ENCODE assay signal across 22 mouse cellular contexts in the genomic region with DNA sequence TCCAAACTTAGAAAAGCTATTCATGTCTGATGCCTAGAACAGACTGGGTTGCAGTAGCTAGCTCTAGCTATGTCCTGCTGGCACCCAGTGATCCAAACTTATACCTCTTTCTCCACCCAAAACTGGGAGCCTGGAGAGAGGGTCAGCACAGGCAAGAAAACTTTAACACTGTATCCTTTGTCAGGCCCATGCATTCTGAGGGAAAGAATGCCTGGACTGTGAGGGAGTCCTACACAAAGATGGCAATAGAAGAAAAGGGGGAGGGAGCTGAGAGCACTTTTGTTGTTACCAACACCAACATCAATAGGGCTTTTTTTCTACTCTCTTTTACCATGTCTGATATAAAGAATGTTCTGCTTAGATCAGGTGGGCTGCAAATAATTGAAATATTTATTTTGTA. TPM values are rescaled to one million over a fixed set of nuclear protein-coding genes. Genes with fewer than 3 reads are reported as not detected.
A peak's percentile ranks its signal among the peaks of the same experiment; 100 is the strongest.
DNase-seq lines count a peak whose midpoint lies in the region; ATAC-seq and TF ChIP-seq lines count a peak whose summit lies in the region.
"Had no signal": no experiment of that assay in that cellular context is flagged by ENCODE, and none has a peak within 500 bp of the region (broad histone marks: within the 10 kb centered on the region; RNA-seq: fewer than 3 reads in every experiment).

No protein-coding gene starts in this region.

- no peak overlapping the region for H3K4me3 ChIP-seq in forebrain, embryonic 11.5 days (ENCODE audit: low read depth, low read length)
- no peak overlapping the region for H3K4me3 ChIP-seq in forebrain, embryonic 14.5 days (ENCODE audit: low read depth, low read length)
- no peak overlapping the region for H3K4me3 ChIP-seq in layer of hippocampus, adult 2 months
- H3K4me3 ChIP-seq in midbrain, embryonic 13.5 days (replicated peaks) = no peak overlapping the region
- H3K4me3 ChIP-seq: embryonic facial prominence, embryonic 10.5 days; heart, embryonic 13.5 days; hindbrain, embryonic 12.5 days had no signal

- no peak overlapping the region for H3K27ac ChIP-seq in forebrain, embryonic 11.5 days (ENCODE audit: low read depth, low read length)
- no peak overlapping the region for H3K27ac ChIP-seq in forebrain, embryonic 14.5 days (ENCODE audit: low read depth, low read length)
- H3K27ac ChIP-seq in layer of hippocampus, adult 2 months = peak overlapping the region; percentile 72
- no peak overlapping the region for H3K27ac ChIP-seq in midbrain, embryonic 13.5 days
- H3K27ac ChIP-seq: embryonic facial prominence, embryonic 10.5 days; heart, embryonic 13.5 days; hindbrain, embryonic 12.5 days; hindbrain, postnatal 0 days had no signal

- H3K9me3 ChIP-seq in forebrain, embryonic 11.5 days (ENCODE audit: control insufficient read depth, low read length) = no peaks in the 10 kb centered on the region
- H3K9me3 ChIP-seq in forebrain, embryonic 14.5 days (replicated peaks; ENCODE audit: control insufficient read depth, low read length) = no peaks in the 10 kb centered on the region
- H3K9me3 ChIP-seq in midbrain, embryonic 13.5 days = no peaks in the 10 kb centered on the region
- H3K9me3 ChIP-seq: embryonic facial prominence, embryonic 10.5 days; heart, embryonic 13.5 days; hindbrain, embryonic 12.5 days had no signal

- H3K4me1 ChIP-seq in forebrain, embryonic 11.5 days (replicated peaks; ENCODE audit: control insufficient read depth, insufficient read depth, low read length) = peaks cover 2% of the 10 kb centered on the region; the same call in 1 of the 2 replicates
- no peaks in the 10 kb centered on the region for H3K4me1 ChIP-seq in forebrain, embryonic 14.5 days (ENCODE audit: control insufficient read depth, insufficient read depth, low read length)
- no peaks in the 10 kb centered on the region for H3K4me1 ChIP-seq in midbrain, embryonic 13.5 days (replicated peaks)
- H3K4me1 ChIP-seq: embryonic facial prominence, embryonic 10.5 days; heart, embryonic 13.5 days; hindbrain, embryonic 12.5 days had no signal

- no peak for TF ChIP-seq CTCF in layer of hippocampus, adult 2 months (conservative IDR thresholded peaks at IDR 0.05)

- no peak overlapping the region for H3K4me2 ChIP-seq in forebrain, embryonic 11.5 days (ENCODE audit: low read depth, low read length, severe bottlenecking)
- no peak overlapping the region for H3K4me2 ChIP-seq in forebrain, embryonic 14.5 days (ENCODE audit: low read length)
- H3K4me2 ChIP-seq in midbrain, embryonic 13.5 days (replicated peaks) = no peak overlapping the region
- H3K4me2 ChIP-seq: heart, embryonic 13.5 days; hindbrain, embryonic 12.5 days had no signal

- H3K27me3 ChIP-seq in forebrain, embryonic 11.5 days (ENCODE audit: control insufficient read depth, insufficient read depth, low read length) = no peaks in the 10 kb centered on the region
- no peaks in the 10 kb centered on the region for H3K27me3 ChIP-seq in forebrain, embryonic 14.5 days (replicated peaks; ENCODE audit: control insufficient read depth, insufficient read depth, low read length)
- no peaks in the 10 kb centered on the region for H3K27me3 ChIP-seq in midbrain, embryonic 13.5 days
- H3K27me3 ChIP-seq: CH12.LX; heart, embryonic 13.5 days; hindbrain, embryonic 12.5 days; Patski had no signal

- no peaks in the 10 kb centered on the region for H3K36me3 ChIP-seq in forebrain, embryonic 11.5 days (ENCODE audit: control insufficient read depth, insufficient read depth, low read length)
- H3K36me3 ChIP-seq in forebrain, embryonic 14.5 days (ENCODE audit: control insufficient read depth, insufficient read depth, low read length) = no peaks in the 10 kb centered on the region
- H3K36me3 ChIP-seq in midbrain, embryonic 13.5 days = no peaks in the 10 kb centered on the region
- H3K36me3 ChIP-seq: embryonic facial prominence, embryonic 10.5 days; heart, embryonic 13.5 days; hindbrain, embryonic 12.5 days had no signal

- 0 out of 2 replicates have a peak, but pooled peaks have one; percentile 16 for ATAC-seq in forebrain, embryonic 11.5 days (replicated peaks; ENCODE audit: low FRiP score)
- ATAC-seq in forebrain, embryonic 14.5 days = no peak
- no peak for ATAC-seq in midbrain, embryonic 13.5 days
- ATAC-seq: activated CD4-positive, CD25-positive, alpha-beta regulatory T cell, adult 4 months; forebrain, postnatal 0 days; hindbrain, postnatal 0 days; Patski had no signal

- H3K9ac ChIP-seq in forebrain, embryonic 11.5 days (ENCODE audit: low read length) = no peak overlapping the region
- H3K9ac ChIP-seq in forebrain, embryonic 14.5 days (ENCODE audit: low read length) = no peak overlapping the region
- H3K9ac ChIP-seq in midbrain, embryonic 13.5 days (replicated peaks) = no peak overlapping the region
- H3K9ac ChIP-seq: forebrain, postnatal 0 days; heart, embryonic 13.5 days; hindbrain, embryonic 12.5 days had no signal

- DNase-seq in forebrain, embryonic 11.5 days (ENCODE audit: low spot score) = no peak
- no peak for DNase-seq in forebrain, embryonic 14.5 days (ENCODE audit: low spot score)
- DNase-seq in layer of hippocampus, adult 2 months (ENCODE audit: low spot score in 2 of 2) = no peak
- DNase-seq in layer of hippocampus, postnatal 36 days = no peak
- DNase-seq in brain, adult 2 months (ENCODE audit: low read depth, low spot score) = peak; percentile 74
- DNase-seq in mesoderm, embryonic 11.5 days (ENCODE audit: low read depth, low spot score) = peak; percentile 10
- DNase-seq: adrenal gland, postnatal 14 days; cerebellum, adult 2 months; forebrain, postnatal 0 days; gastrocnemius, postnatal 36 days; heart, adult 11 months; heart, postnatal 36 days had no signal

RNA-seq across cellular contexts. Expression of a gene that starts 55.4 kb away (rescaled TPM):
- 4.0 and 4.8 TPM in 2 replicates for polyA plus RNA-seq in forebrain, embryonic 11.5 days (2014; fragmentation: Nextera tagmentation; extraction: Ambion mirVana)
- 3.3 and 3.5 TPM in 2 replicates for polyA plus RNA-seq in forebrain, embryonic 14.5 days (2014; fragmentation: Nextera tagmentation; extraction: Ambion mirVana)
- 10 to 100 TPM; 27.5 to 28.5 TPM for total RNA-seq in layer of hippocampus, adult 2 months (2021)
- total RNA-seq in layer of hippocampus, postnatal 36 days (2021) = 10 to 100 TPM; 53.0 to 53.9 TPM
- 2.9 and 3.0 TPM in 2 replicates for polyA plus RNA-seq in midbrain, embryonic 13.5 days (2015; fragmentation: Nextera tagmentation; extraction: Ambion mirVana)
- total RNA-seq: adrenal gland, adult 18-20 months; CH12.LX; heart, postnatal 36 days had no signal
- polyA plus RNA-seq: activated CD4-positive, CD25-positive, alpha-beta regulatory T cell, adult 4 months; heart, postnatal 0 days had no signal

Comparison
In these comparisons a context has a peak if more than half of its experiments do, and no peak if none do; other contexts are left out.
1. DNase-seq: peak in brain, adult 2 months (single experiment) and mesoderm, embryonic 11.5 days (single experiment); none in forebrain, embryonic 11.5 days (single experiment), forebrain, embryonic 14.5 days (single experiment), layer of hippocampus, adult 2 months (0 of 2) and layer of hippocampus, postnatal 36 days (0 of 2).